Mouse (Mus musculus) lung, adult 2 months (tissue): ENCODE measurements at regions not wholly inside any gene's neighbourhood (a gene's known extent, or its start where the extent isn't known, plus 50 kb on each side); places are given as distances from the start of the nearest gene placed in this dataset.

Source experiments
- DNase-seq: peaks from one replicate; pipeline ENCODE4 v3.0.0; 2022
- H3K4me1 ChIP-seq: fragments of 200-500 bp; 2 replicates; pipeline ENCODE4 v1.6.1; 2011; ENCODE audit warnings: low read length; ENCODE audit not compliant: control insufficient read depth, insufficient read depth
- H3K4me3 ChIP-seq: fragments of 200-500 bp; replicated peaks from 2 replicates; pipeline ENCODE3; 2011; ENCODE audit warnings: low read depth, mild to moderate bottlenecking, control low read depth, low read length; ENCODE audit errors: extremely low read depth
- CTCF ChIP-seq: fragments of 200-500 bp; IDR thresholded peaks from 2 replicates; pipeline ENCODE4 v1.5.1; 2011; ENCODE audit warnings: mild to moderate bottlenecking, low read length, control low read depth; ENCODE audit not compliant: insufficient read depth
- POLR2A ChIP-seq: fragments of 200-500 bp; IDR thresholded peaks from 2 replicates; pipeline ENCODE4 v1.6.1; 2011; ENCODE audit warnings: low read depth, mild to moderate bottlenecking, control low read depth, low read length, borderline replicate concordance; ENCODE audit errors: extremely low read depth
- WGBS: fragments of 180-500 bp; shearing (Covaris S2); methylation state at CpG from one replicate; pipeline ENCODE4 v1.1.7; 2018; 5-methylcytosine and 5-hydroxymethylcytosine counted together

- 67% methylated on average over 1 of the region's 1 CpGs for WGBS
- TF ChIP-seq POLR2A (no peak), CTCF (no peak)
- peak; percentile 24 for DNase-seq
- Histone ChIP-seq H3K4me1 (no peaks in the 10 kb centered on the region), H3K4me3 (no peak overlapping the region)
Measured at GRCm38 (mm10) chr19:14740139-14740538, 142.3 kb upstream of the Tle4 start.

GRCm38 (mm10) chr19:14736514-14736913, 138.7 kb upstream of the Tle4 start:
- TF ChIP-seq POLR2A: no peak
- TF ChIP-seq CTCF: no peak
- no peaks in the 10 kb centered on the region for H3K4me1 ChIP-seq
- DNase-seq: no peak
- no peak overlapping the region for H3K4me3 ChIP-seq
- WGBS: 66% methylated on average over 1 of the region's 1 CpGs

DNA sequence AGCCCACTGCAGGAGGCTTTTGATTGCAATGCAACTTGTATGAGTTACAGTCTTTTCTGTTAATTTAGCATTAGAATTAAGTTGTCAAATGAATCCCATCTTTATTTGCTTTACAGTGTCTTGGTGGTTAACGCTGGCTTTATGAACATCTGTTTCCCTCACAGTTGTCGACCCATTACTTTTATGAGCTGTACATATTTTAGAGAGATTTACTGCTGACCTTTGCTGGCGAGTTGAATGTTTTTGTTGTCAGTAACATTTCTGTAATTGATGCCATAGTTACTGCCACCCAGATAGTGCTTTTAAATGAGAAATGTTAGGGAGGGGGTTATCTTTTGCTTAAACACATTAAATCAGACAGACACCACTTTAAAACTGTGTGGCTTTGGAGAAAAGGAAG, 127.5 kb upstream of the Tle4 start:
- TF ChIP-seq POLR2A: no peak
- no peak for TF ChIP-seq CTCF
- Histone ChIP-seq H3K4me3 (no peak overlapping the region), H3K4me1 (no peaks in the 10 kb centered on the region)
- 56% methylated on average over 3 of the region's 3 CpGs for WGBS
- no peak for DNase-seq

GRCm38 (mm10) chr19:14724637-14725036, 126.8 kb upstream of the Tle4 start:
- no peak for DNase-seq
- TF ChIP-seq CTCF: no peak
- no peak for TF ChIP-seq POLR2A
- Histone ChIP-seq H3K4me1 (no peaks in the 10 kb centered on the region), H3K4me3 (no peak overlapping the region)
- WGBS: 50% methylated on average over 4 of the region's 4 CpGs

- no peak for TF ChIP-seq CTCF
- TF ChIP-seq POLR2A: no peak
- no peak for DNase-seq
- Histone ChIP-seq H3K4me3 (no peak overlapping the region), H3K4me1 (no peaks in the 10 kb centered on the region)
- WGBS: 87% methylated on average over 2 of the region's 2 CpGs
Measured at GRCm38 (mm10) chr19:14705791-14706190, 107.9 kb upstream of the Tle4 start.

DNA sequence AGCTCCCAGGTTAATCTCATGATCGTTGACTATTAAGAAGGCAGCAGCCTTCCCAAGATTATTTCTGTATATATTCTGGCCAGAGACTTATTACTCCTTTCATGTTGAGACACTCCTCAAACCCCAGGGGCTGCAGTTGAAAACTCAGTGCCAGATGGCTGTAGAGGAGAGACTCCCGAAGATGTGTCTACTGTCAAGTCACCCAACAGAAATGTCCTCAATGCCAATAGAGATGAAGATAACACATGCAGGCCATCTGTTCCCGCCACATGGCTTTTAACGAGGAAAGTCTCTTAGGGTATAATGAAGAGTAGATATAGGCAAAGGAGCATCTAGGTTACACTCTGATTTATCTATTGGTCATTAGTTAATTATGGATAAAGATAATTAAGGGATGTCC, 103.3 kb upstream of the Tle4 start:
- no peak overlapping the region for H3K4me3 ChIP-seq
- no peaks in the 10 kb centered on the region for H3K4me1 ChIP-seq
- 88% methylated on average over 4 of the region's 4 CpGs for WGBS
- TF ChIP-seq CTCF: no peak
- no peak for TF ChIP-seq POLR2A
- no peak for DNase-seq

DNA sequence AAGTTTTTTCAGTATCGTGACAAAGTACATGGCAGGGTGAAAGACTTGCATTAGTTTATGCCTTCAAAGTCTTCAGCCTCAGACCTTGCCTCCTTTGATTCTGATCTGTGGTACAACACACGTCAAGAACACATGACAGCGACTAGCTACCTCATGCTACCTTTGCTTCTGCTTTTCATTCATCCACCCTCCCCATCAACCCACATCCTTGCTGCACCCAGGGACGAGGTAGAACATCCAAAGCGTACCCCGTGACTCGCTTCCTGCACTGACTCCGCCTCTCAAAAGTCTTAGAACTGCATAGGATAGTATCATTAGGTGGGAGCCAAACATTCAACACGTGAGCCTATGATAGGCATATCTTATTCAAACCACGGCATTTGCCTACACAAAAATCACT, 97.5 kb upstream of the Tle4 start:
- no peak for DNase-seq
- TF ChIP-seq POLR2A (no peak), CTCF (no peak)

DNA sequence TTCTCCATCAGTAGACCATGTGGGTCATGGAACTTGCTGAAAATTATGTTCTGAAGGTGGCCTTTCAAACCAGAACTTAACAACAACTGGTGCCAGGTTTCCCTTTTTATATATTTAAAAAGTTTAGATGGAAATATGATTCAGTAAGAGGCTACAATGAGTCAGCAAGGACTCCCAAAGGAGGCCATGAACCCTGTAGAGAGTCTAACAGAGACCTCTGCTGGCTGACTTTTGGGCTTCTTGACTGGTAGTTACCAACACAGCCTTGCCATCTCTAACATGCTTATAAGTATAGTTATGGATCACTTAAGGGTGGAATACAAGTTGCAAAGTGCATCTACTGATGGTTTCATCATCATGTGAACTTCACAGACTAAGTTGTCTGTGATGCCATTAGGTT, 94.3 kb upstream of the Tle4 start:
- TF ChIP-seq POLR2A: no peak
- TF ChIP-seq CTCF: 0 out of 2 replicates have a peak, but pooled peaks have one; percentile 20
- DNase-seq: peak; percentile 12

More for the DNA sequence above, 97.5 kb upstream of the Tle4 start:
- 85% methylated on average over 10 of the region's 10 CpGs for WGBS
- Histone ChIP-seq H3K4me1 (no peaks in the 10 kb centered on the region), H3K4me3 (no peak overlapping the region)

DNA sequence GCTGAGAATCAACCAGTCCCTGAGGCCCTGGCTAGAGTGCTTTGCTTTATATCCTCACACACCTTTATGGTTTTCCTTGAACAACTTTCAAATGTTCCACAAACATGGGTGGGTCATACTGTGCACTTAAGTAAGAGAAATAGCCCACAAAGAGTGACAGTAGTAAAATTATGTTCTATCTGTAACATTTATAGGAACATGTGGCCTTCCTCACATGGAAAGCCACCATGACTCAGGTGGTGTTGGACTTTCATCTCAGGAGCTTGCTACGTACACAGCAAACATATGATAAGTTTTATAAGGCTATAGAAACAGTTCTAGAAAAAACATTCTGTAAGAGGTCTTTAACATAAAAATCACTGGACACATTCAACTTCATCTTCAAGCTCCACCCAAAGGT, 87.8 kb upstream of the Tle4 start:
- H3K4me3 ChIP-seq: no peak overlapping the region
- TF ChIP-seq POLR2A: no peak
- TF ChIP-seq CTCF: no peak
- 98% methylated on average over 1 of the region's 1 CpGs for WGBS
- no peak for DNase-seq
- H3K4me1 ChIP-seq: no peaks in the 10 kb centered on the region

More for the DNA sequence above, 94.3 kb upstream of the Tle4 start:
- Histone ChIP-seq H3K4me3 (no peak overlapping the region), H3K4me1 (no peaks in the 10 kb centered on the region)

GRCm38 (mm10) chr19:14684669-14685068, 86.8 kb upstream of the Tle4 start:
- 92% methylated on average over 3 of the region's 3 CpGs for WGBS
- no peak for TF ChIP-seq POLR2A
- TF ChIP-seq CTCF: no peak
- no peak overlapping the region for H3K4me3 ChIP-seq
- H3K4me1 ChIP-seq: no peaks in the 10 kb centered on the region
- no peak for DNase-seq

GRCm38 (mm10) chr19:14681306-14681705, 83.5 kb upstream of the Tle4 start:
- Histone ChIP-seq H3K4me3 (no peak overlapping the region), H3K4me1 (no peaks in the 10 kb centered on the region)
- 44% methylated on average over 11 of the region's 11 CpGs for WGBS
- TF ChIP-seq POLR2A (no peak), CTCF (no peak)
- no peak for DNase-seq
